Mouse (Mus musculus): ENCODE results near the gene D930048N14Rik.

D930048N14Rik gene

DNA sequence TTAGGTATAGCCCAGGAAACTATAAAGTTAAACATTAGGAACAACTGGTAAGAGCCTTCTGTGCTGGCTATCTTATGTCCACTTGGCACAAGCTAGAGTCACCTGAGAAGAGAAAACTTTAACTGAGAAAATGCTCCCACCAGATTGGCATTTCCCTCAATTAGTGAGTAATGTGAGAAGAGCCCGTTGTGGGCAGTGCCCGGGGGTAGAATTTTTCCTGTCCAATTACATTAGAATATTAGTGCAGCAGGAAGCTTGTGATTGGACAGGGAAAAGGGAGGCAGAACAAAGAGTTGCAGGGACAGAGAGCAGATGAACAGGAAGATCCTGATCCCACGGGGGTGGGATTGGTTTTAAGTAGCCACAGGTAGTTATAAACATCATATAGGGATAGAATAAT lies 52.1 kb downstream of the D930048N14Rik start:
- no peak for DNase-seq (ENCODE audit: low spot score in 2 of 2)

- DNase-seq (ENCODE audit: low spot score in 2 of 2), result no peak
Observed at GRCm38 (mm10) chr11:51703379-51703998, 52.7 kb downstream of the D930048N14Rik start.

DNA sequence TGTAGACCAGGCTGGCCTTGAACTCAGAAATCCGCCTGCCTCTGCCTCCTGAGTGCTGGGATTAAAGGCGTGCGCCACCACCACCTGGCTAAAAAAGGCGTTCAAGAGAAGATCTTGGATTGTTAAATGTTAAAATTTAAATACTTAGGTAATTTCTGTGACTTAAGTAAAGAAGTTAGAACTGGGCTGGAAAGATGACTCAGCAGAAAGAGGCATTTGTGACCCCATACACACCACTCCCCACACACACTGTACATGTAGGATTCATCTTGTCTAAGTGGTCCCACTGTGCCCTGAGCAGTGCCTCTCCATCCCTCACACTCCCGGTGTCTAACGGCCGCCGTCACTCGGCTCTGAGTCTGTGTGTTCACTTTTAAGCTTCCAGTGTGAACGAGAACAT lies 55.7 kb downstream of the D930048N14Rik start:
- DNase-seq (ENCODE audit: low spot score in 2 of 2), result no peak

GRCm38 (mm10) chr11:51707080-51707479 lies 56.3 kb downstream of the D930048N14Rik start:
- no peak for DNase-seq (ENCODE audit: low spot score in 2 of 2)
